Mouse (Mus musculus) neural tube, embryonic 14.5 days (tissue): ENCODE measurements around the gene Tmem117. TPM values are rescaled to one million over a fixed set of nuclear protein-coding genes. Genes with fewer than 3 reads are reported as not detected.

Source experiments
- ATAC-seq: fragments of 200-750 bp; cut with Nextera tagmentation; 2 replicates; pipeline ENCODE4 v1.8.0; 2017; ENCODE audit warnings: low read depth, mild to moderate bottlenecking, moderate TSS enrichment, moderate library complexity
- H3K27ac ChIP-seq: fragments of 300-500 bp; sonication (generic); 2 replicates; pipeline ENCODE4 v1.5.1; 2014; ENCODE audit warnings: low read depth, mild to moderate bottlenecking, control low read depth, low read length, moderate library complexity, mixed read lengths
- H3K27me3 ChIP-seq: fragments of 300-500 bp; sonication (generic); 2 replicates; pipeline ENCODE4 v1.6.1; 2014; ENCODE audit warnings: low read length; ENCODE audit not compliant: control insufficient read depth, insufficient read depth
- H3K36me3 ChIP-seq: fragments of 300-500 bp; sonication (generic); 2 replicates; pipeline ENCODE4 v1.6.1; 2014; ENCODE audit warnings: low read length, mixed read lengths; ENCODE audit not compliant: control insufficient read depth, insufficient read depth
- H3K4me1 ChIP-seq: fragments of 300-500 bp; sonication (generic); 2 replicates; pipeline ENCODE4 v1.6.1; 2014; ENCODE audit warnings: low read length; ENCODE audit not compliant: control insufficient read depth, insufficient read depth
- H3K4me2 ChIP-seq: fragments of 300-500 bp; sonication (generic); 2 replicates; pipeline ENCODE4 v1.6.1; 2014; ENCODE audit warnings: mild to moderate bottlenecking, low read depth, low read length, control low read depth
- H3K4me3 ChIP-seq: fragments of 300-500 bp; sonication (generic); 2 replicates; pipeline ENCODE4 v1.5.1; 2014; ENCODE audit warnings: low read depth, low read length, control low read depth, mixed read lengths
- H3K9ac ChIP-seq: fragments of 300-500 bp; sonication (generic); replicated peaks from 2 replicates; pipeline ENCODE4 v1.6.1; 2014; ENCODE audit warnings: low read depth, mild to moderate bottlenecking, control low read depth, low read length, mixed read lengths
- H3K9me3 ChIP-seq: fragments of 300-500 bp; sonication (generic); 2 replicates; pipeline ENCODE4 v1.6.1; 2016; ENCODE audit warnings: low read length; ENCODE audit not compliant: control insufficient read depth
- WGBS: fragments of 180-500 bp; shearing (Covaris S2); extraction: QIAGEN DNeasy Blood & Tissue Kit; methylation state at CpG from one replicate; pipeline ENCODE4 v1.1.7; 2014; 5-methylcytosine and 5-hydroxymethylcytosine counted together
- polyA plus RNA-seq: library from polyadenylated mRNA; unstranded; fragments of >200 nt; fragmentation: Nextera tagmentation; extraction: Ambion mirVana; gene quantifications from 2 replicates; pipeline ENCODE4 v1.2.1, GENCODE M21; 2014

The Tmem117 gene
- polyA plus RNA-seq, 1 experiment from 2014 or later: 19.5 TPM

DNA sequence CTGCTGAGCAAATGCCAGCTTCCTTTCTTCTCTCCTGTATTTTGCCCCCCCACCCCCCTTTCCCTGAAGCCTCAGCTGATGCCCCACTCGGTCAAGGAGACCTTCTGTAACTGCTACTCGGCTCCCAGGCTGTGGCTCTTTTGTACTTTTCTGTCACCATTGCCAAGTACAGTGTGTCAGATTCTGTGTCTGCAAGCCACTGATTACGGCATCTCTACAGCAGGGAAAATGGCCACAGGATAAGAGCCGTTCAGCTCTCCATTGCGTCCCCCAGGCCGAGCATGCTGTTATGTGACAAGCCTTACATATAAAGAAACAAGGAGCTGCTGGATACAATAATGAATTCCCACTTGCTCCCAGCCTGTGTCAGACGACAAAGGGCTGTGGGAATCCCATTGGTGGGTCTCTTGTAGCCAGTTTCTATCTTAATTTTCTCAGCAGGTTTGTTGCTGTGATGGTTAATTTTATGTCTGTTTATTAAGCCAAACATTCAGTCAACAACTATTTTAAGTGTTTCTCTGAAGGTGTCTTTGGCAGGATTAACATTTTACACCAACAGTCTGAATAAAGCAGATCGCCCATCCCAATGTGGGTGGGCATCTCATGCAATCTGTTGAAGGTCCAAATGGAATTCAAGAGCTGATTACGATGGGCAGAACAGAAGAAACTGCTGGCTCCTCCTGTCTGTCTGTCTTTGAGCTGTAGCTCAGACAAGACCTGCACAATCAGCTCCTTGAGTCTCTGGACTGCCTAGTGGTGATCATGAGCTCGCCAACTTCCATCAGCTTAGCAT lies 508.2 kb downstream of the Tmem117 start:
- no peaks in the 10 kb centered on the region for H3K27me3 ChIP-seq
- H3K4me2 ChIP-seq: no peak overlapping the region
- ATAC-seq: no peak
- H3K4me1 ChIP-seq: 0 out of 2 replicates have a peak, but pooled peaks cover 2% of the 10 kb centered on the region
- H3K36me3 ChIP-seq: no peaks in the 10 kb centered on the region
- H3K9me3 ChIP-seq: no peaks in the 10 kb centered on the region
- WGBS: 60% methylated on average over 10 of the region's 10 CpGs
- H3K9ac ChIP-seq: no peak overlapping the region
- no peak overlapping the region for H3K4me3 ChIP-seq
- H3K27ac ChIP-seq: no peak overlapping the region

DNA sequence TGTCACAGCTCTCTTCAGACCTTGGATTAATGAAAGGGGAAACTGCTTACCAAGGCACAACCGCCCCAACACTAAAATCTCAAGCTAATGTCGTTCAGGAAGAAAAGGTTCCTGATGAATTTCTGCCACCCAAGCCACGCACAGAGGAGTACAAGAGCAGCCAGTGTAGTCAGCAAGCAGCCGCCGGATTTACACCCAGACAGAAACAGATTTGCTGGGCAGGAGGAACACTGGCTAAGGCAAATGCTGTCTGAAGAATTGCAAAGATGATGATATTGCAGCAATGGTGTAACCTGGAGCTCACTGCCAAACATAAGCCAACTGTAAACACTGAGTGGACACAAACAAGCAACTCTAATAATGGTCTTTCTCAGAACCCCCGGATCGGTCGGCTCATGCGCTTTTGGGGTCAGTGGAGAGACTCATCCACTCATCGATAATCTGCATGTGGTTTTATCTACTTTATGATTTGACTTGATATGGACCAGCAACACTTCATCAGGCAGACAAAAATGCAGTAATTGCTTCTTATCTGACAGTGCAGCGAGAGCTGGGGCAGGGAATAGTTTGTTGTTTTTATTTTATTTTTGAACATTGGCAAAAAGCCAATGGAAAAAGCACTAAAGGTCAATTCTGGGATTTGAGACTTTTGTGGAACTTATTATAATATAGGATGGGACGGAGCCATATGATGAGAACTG lies 509.8 kb downstream of the Tmem117 start:
- ATAC-seq: no peak

DNA sequence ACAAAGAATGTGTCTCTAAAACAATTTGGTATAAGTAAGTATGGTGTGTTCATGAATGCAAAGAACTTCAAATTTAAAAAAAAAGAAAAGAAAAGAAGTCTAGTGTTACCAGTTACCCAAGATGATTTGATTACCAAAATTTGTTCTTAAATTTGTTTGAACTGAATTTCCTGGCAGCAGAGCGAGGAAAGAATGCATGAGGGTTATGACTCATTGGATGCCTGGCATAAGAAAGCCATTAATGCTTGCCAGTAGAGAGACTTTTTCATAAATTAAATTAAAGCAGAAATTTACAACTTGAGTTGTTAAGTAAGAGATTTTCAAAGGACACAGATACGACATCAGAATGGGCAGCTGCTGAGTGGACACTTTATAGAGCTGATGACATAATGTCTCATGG lies 515.1 kb downstream of the Tmem117 start:
- ATAC-seq: no peak
- no peaks in the 10 kb centered on the region for H3K9me3 ChIP-seq
- H3K9ac ChIP-seq: no peak overlapping the region
- no peaks in the 10 kb centered on the region for H3K4me1 ChIP-seq
- H3K27ac ChIP-seq: no peak overlapping the region
- no peak overlapping the region for H3K4me3 ChIP-seq
- H3K4me2 ChIP-seq: no peak overlapping the region
- H3K27me3 ChIP-seq: no peaks in the 10 kb centered on the region
- 83% methylated on average over 2 of the region's 2 CpGs for WGBS
- no peaks in the 10 kb centered on the region for H3K36me3 ChIP-seq

More for the DNA sequence above, 509.8 kb downstream of the Tmem117 start:
- no peak overlapping the region for H3K4me2 ChIP-seq
- WGBS: 77% methylated on average over 12 of the region's 12 CpGs
- H3K4me3 ChIP-seq: no peak overlapping the region
- H3K4me1 ChIP-seq: 0 out of 2 replicates have a peak, but pooled peaks cover 2% of the 10 kb centered on the region
- H3K9me3 ChIP-seq: no peaks in the 10 kb centered on the region
- H3K36me3 ChIP-seq: no peaks in the 10 kb centered on the region
- H3K27ac ChIP-seq: no peak overlapping the region
- no peaks in the 10 kb centered on the region for H3K27me3 ChIP-seq
- no peak overlapping the region for H3K9ac ChIP-seq

DNA sequence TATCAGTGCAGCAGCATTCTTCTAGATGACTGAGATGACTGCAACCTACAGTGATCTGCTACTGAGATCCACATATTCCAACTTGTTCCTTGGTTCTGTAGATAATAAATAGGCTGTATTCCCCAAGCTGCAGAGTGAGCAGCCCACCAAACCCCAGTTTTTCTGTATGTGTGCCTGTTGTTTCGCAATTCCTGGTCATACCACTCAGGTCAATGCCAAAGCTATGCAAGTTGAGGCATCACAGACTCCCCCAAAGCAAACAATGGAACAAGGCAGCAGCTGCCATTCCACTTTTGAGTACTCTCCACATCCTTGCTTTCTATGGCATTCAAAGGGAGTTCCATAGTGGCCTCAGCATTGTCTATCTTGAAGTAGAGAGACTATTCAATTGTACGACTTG lies 516.1 kb downstream of the Tmem117 start:
- no peaks in the 10 kb centered on the region for H3K27me3 ChIP-seq
- no peaks in the 10 kb centered on the region for H3K9me3 ChIP-seq
- no peak overlapping the region for H3K4me2 ChIP-seq
- no peak overlapping the region for H3K4me3 ChIP-seq
- no peak overlapping the region for H3K27ac ChIP-seq
- H3K4me1 ChIP-seq: no peaks in the 10 kb centered on the region
- no peaks in the 10 kb centered on the region for H3K36me3 ChIP-seq
- ATAC-seq: no peak
- H3K9ac ChIP-seq: no peak overlapping the region
- WGBS: 88% methylated on average over 2 of the region's 2 CpGs

Other genes starting within 250 kb of the Tmem117 start
- 3.8 and 5.6 TPM in 2 replicates for gene Adamts20, start 163.8 kb upstream of the Tmem117 start, polyA plus RNA-seq
- gene Pus7l, start 85.7 kb upstream of the Tmem117 start, polyA plus RNA-seq: 7.1 and 8.4 TPM in 2 replicates
- 1.2 and 1.5 TPM in 2 replicates for gene Irak4, start 85.6 kb upstream of the Tmem117 start, polyA plus RNA-seq
- 75.5 and 85.6 TPM in 2 replicates for gene Twf1, start 39.3 kb upstream of the Tmem117 start, polyA plus RNA-seq